Mouse (Mus musculus) midbrain, embryonic 14.5 days (tissue): Measurements from ENCODE around the gene Mak. TPM values are rescaled to one million over a fixed set of nuclear protein-coding genes. Genes with fewer than 3 reads are reported as not detected.

ENCODE experiments used
- ATAC-seq: fragments of 200-750 bp; cut with Nextera tagmentation; 2 replicates; pipeline ENCODE4 v1.8.0; 2017; ENCODE audit warnings: moderate number of reproducible peaks, moderate library complexity; ENCODE audit not compliant: low FRiP score, low TSS enrichment
- DNase-seq: peaks from one replicate; pipeline ENCODE4 v3.0.0-alpha.2; 2015
- H3K27ac ChIP-seq: fragments of 300-500 bp; sonication (generic); replicated peaks from 2 replicates; pipeline ENCODE4 v1.5.1; 2014; ENCODE audit warnings: mild to moderate bottlenecking, low read depth, low read length, moderate library complexity
- H3K27me3 ChIP-seq: fragments of 300-500 bp; sonication (generic); 2 replicates; pipeline ENCODE4 v1.6.1; 2014; ENCODE audit warnings: low read length, control low read depth, mixed read lengths; ENCODE audit not compliant: control insufficient read depth, insufficient read depth
- H3K36me3 ChIP-seq: fragments of 300-500 bp; sonication (generic); 2 replicates; pipeline ENCODE4 v1.6.1; 2014; ENCODE audit warnings: low read length, control low read depth; ENCODE audit not compliant: control insufficient read depth, insufficient read depth
- H3K4me1 ChIP-seq: fragments of 300-500 bp; sonication (generic); 2 replicates; pipeline ENCODE4 v1.6.1; 2014; ENCODE audit warnings: mild to moderate bottlenecking, antibody characterized with exemption, low read length, control low read depth; ENCODE audit not compliant: control insufficient read depth, insufficient read depth
- H3K4me2 ChIP-seq: fragments of 300-500 bp; sonication (generic); 2 replicates; pipeline ENCODE4 v1.6.1; 2014; ENCODE audit warnings: mild to moderate bottlenecking, low read length, moderate library complexity
- H3K4me3 ChIP-seq: fragments of 300-500 bp; sonication (generic); replicated peaks from 2 replicates; pipeline ENCODE4 v1.5.1; 2014; ENCODE audit warnings: low read depth, low read length
- H3K9ac ChIP-seq: fragments of 300-500 bp; sonication (generic); replicated peaks from 2 replicates; pipeline ENCODE4 v1.6.1; 2014; ENCODE audit warnings: mild to moderate bottlenecking, low read length, moderate library complexity
- H3K9me3 ChIP-seq: fragments of 300-500 bp; sonication (generic); 2 replicates; pipeline ENCODE4 v1.6.1; 2016; ENCODE audit warnings: low read length, control low read depth, mixed read lengths; ENCODE audit not compliant: control insufficient read depth
- WGBS: fragments of 180-500 bp; shearing (Covaris S2); extraction: QIAGEN DNeasy Blood & Tissue Kit; methylation state at CpG from one replicate; pipeline ENCODE4 v1.1.7; 2014; 5-methylcytosine and 5-hydroxymethylcytosine counted together
- polyA plus RNA-seq: library from polyadenylated mRNA; unstranded; fragments of >200 nt; fragmentation: Nextera tagmentation; extraction: Ambion mirVana; gene quantifications from 2 replicates; pipeline ENCODE4 v1.2.1, GENCODE M21; 2014

Mak gene
- polyA plus RNA-seq, 1 experiment from 2014 or later = 2.1 TPM

DNA sequence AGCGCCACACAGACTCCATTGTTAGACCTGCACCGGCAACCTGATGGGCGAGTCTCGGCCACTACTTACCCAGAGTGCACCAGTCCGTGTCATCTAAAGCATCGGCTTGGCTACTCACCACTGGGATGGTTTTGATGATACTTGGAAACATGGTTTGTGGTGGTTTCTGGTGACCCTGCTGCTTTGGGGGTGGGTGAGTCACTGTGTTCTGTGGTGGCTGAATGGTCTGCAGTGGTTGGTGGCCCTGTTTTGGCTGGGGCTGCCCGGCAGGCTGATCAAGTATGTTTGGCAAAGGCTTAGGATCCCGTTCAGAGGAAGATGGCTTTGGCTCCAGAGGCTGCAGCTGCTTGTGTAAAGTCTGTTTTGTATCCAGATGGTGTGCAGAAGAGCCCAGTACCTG is 33.6 kb downstream of the Mak start:
- Histone ChIP-seq H3K9ac (no peak overlapping the region), H3K4me1 (no peaks in the 10 kb centered on the region), H3K27ac (no peak overlapping the region), H3K36me3 (no peaks in the 10 kb centered on the region), H3K27me3 (no peaks in the 10 kb centered on the region), H3K9me3 (no peaks in the 10 kb centered on the region), H3K4me3 (no peak overlapping the region), H3K4me2 (no peak overlapping the region)
- WGBS = 88% methylated on average over 8 of the region's 8 CpGs
- DNase-seq (no peak), ATAC-seq (no peak)

DNA sequence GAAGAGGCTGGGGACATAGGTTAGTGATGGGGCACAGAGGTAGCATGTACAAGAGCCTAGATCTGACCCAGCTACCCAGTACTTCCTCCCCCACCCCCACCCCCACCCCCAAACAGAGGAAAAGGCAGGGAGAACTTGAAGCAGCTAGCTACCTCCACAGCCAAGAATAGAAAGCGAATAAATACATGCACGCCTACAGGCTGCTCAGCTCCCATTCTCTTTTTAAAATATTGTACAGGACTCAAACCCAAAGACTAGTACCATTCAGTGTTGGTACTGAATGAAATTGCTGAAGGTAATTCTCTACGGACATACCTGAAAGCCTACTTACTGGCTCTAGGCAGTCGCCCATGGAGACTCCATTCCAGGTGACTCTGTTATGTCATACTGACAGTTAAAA is 37.0 kb downstream of the Mak start:
- 96% methylated on average over 4 of the region's 4 CpGs for WGBS
- H3K9ac ChIP-seq = no peak overlapping the region
- H3K9me3 ChIP-seq = no peaks in the 10 kb centered on the region
- no peak overlapping the region for H3K27ac ChIP-seq
- no peaks in the 10 kb centered on the region for H3K27me3 ChIP-seq
- no peak overlapping the region for H3K4me2 ChIP-seq
- no peak overlapping the region for H3K4me3 ChIP-seq
- ATAC-seq (no peak), DNase-seq (no peak)
- no peaks in the 10 kb centered on the region for H3K4me1 ChIP-seq
- H3K36me3 ChIP-seq = no peaks in the 10 kb centered on the region

DNA sequence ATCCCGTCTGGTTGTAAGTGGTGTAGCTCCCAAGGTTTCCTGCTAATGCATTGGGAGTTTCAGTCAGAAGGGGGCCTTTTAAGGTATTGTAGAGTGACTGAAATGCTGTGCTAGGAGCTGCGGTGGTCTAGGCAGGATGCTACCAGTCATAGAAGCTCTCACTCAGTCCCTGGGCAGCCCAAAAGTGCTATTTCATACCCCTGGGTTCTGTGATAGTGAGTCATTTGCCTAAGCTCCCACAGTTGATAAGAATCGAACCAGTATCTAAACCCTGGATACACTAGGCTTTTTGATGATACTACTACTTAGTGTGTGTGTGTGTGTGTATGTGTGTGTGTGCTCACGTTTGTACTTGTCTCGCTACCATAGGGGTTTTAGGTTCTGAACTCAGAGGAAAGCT is 49.4 kb downstream of the Mak start:
- Histone ChIP-seq H3K27me3 (no peaks in the 10 kb centered on the region), H3K27ac (no peak overlapping the region), H3K4me1 (no peaks in the 10 kb centered on the region), H3K4me2 (no peak overlapping the region), H3K9me3 (no peaks in the 10 kb centered on the region), H3K9ac (no peak overlapping the region), H3K36me3 (no peaks in the 10 kb centered on the region), H3K4me3 (no peak overlapping the region)
- no peak for ATAC-seq
- WGBS = 82% methylated on average over 5 of the region's 5 CpGs
- no peak for DNase-seq

DNA sequence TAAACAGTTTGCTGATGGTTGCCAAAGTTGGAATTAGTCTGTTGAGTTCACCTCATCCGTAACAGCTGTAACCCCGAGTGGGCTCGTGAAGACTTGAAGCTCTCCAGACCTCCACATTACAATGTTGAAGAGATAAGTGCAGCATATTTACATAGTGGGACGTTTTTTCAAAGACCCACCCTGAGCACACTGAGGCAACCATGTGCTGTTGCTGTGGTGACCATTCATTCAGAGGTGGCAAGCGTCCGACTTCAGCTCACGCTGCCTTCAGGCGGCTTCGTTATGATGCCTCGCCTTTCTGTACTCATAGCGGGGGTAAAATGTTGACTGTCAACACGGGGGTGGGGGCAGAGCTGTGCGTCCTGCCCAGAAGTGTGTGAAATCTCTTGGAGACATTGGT is 57.4 kb downstream of the Mak start:
- Histone ChIP-seq H3K36me3 (peaks cover 21% of the 10 kb centered on the region), H3K9me3 (no peaks in the 10 kb centered on the region), H3K27me3 (no peaks in the 10 kb centered on the region), H3K27ac (no peak overlapping the region), H3K4me1 (peaks cover 5% of the 10 kb centered on the region), H3K4me3 (no peak overlapping the region), H3K4me2 (no peak overlapping the region), H3K9ac (no peak overlapping the region)
- 88% methylated on average over 13 of the region's 13 CpGs for WGBS
- DNase-seq = no peak
- ATAC-seq = no peak

DNA sequence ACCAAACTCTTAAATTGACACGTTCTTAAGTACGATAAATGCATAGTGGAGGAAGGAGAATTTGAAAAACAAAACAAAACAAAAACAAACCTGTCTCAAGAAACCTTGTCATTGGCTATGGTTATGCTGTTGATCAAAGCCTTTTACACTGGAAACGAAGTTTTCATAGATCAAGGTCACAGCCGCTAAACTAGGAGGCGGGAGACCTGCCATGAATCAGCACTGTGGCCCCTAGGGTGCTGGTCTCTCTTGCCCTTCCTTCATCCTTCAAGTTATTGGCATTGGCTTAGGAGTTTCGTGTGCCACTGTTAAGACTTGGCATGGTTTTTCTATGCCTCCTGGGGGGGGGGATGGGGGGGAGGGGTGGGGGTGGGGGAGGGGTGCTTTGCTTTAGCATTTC is 57.9 kb downstream of the Mak start:
- 89% methylated on average over 6 of the region's 6 CpGs for WGBS
- Histone ChIP-seq H3K9me3 (no peaks in the 10 kb centered on the region), H3K9ac (no peak overlapping the region), H3K27ac (no peak overlapping the region), H3K36me3 (peaks cover 21% of the 10 kb centered on the region), H3K4me3 (no peak overlapping the region), H3K4me2 (no peak overlapping the region), H3K4me1 (peaks cover 10% of the 10 kb centered on the region), H3K27me3 (no peaks in the 10 kb centered on the region)
- DNase-seq (no peak), ATAC-seq (no peak)

DNA sequence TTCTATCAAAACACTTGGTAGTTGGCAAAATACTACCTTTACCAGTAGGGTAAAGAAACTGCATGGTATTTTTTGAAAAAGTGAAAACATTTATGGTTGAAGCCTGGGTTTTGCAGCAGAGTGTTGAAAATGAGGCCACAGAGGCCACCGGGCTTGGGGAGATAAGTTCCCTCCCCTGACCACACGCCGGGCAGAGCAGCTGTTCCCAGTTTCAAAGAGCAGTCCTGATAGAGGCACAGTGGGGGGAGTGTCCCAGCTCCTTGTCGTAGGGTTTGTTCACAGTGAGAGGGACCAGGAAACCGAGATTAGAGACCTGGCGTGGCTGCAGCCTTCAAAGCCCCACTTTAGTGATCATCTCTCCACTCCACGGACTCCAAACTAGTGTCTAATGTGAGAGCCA is 59.0 kb downstream of the Mak start:
- no peak for ATAC-seq
- no peak for DNase-seq
- Histone ChIP-seq H3K4me2 (no peak overlapping the region), H3K9ac (no peak overlapping the region), H3K27me3 (no peaks in the 10 kb centered on the region), H3K4me1 (peaks cover 14% of the 10 kb centered on the region), H3K4me3 (no peak overlapping the region), H3K27ac (no peak overlapping the region), H3K36me3 (peaks cover 21% of the 10 kb centered on the region), H3K9me3 (no peaks in the 10 kb centered on the region)
- 70% methylated on average over 7 of the region's 7 CpGs for WGBS

DNA sequence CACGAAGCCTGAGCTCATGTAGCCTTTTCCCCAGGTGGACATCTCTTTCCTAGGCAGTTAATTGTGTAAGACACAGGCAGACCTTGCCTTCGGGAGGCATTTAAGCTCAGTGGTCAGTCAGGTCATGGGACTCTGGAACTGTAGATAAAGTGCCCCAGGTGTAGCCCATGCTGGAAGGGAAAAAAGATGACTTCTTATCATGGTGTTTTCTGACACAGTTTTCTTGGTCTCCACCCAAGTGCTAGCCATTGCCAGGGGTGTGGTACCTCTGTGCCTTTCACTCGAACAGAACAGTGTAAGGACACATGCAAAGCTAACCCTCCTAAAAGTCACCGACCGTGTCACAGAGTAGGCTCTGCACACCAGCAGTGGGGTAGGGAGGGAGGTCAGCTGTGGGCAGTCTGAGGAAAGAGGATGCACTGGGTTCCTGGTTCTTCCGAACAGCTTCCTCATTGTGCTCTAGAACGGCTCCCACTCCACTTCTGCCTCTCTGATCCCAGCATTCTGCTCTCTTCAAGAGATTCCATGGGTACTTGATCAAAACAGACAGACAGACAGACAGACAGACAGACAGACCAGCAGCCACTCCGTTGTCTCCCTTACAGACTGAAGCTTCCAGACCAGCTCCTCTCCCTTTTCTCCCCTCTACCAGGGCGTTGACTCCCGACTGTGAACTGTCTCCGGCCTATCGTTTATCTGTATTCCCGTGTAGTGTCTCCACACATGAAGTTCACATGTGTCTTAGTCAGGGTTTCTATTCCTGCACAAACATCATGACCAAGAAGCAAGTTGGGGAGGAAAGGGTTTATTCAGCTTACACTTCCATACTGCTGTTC is 60.5 kb downstream of the Mak start:
- Histone ChIP-seq H3K4me1 (peaks cover 16% of the 10 kb centered on the region), H3K27ac (no peak overlapping the region), H3K9me3 (no peaks in the 10 kb centered on the region), H3K9ac (no peak overlapping the region), H3K36me3 (peaks cover 29% of the 10 kb centered on the region), H3K4me2 (no peak overlapping the region), H3K27me3 (no peaks in the 10 kb centered on the region), H3K4me3 (no peak overlapping the region)
- WGBS = 95% methylated on average over 13 of the region's 13 CpGs
- ATAC-seq (no peak), DNase-seq (no peak)

DNA sequence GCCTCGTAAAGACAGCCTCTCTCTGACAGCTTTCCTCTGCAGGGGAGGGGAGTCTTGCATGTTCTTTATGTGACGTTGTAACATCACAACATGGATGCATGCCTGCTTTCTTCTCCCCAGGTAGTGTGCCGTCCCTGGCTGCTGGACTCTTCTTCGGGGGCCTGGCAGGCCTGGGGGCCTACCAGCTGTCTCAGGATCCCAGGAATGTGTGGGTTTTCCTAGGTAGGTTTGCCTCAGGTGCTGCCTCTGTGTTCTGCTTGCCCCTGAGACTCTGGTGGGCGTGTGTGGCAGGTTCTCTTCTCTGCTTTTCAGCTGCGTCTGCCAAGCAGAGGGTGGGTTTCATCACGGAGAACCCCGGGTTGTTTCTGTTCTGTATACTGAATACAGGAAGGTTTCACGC is 61.3 kb downstream of the Mak start:
- ATAC-seq (no peak), DNase-seq (no peak)
- WGBS = 98% methylated on average over 9 of the region's 9 CpGs
- no peaks in the 10 kb centered on the region for H3K27me3 ChIP-seq
- H3K9ac ChIP-seq = no peak overlapping the region
- H3K27ac ChIP-seq = no peak overlapping the region
- peaks cover 23% of the 10 kb centered on the region for H3K36me3 ChIP-seq
- no peak overlapping the region for H3K4me3 ChIP-seq
- no peaks in the 10 kb centered on the region for H3K9me3 ChIP-seq
- peaks cover 16% of the 10 kb centered on the region for H3K4me1 ChIP-seq
- H3K4me2 ChIP-seq = no peak overlapping the region

DNA sequence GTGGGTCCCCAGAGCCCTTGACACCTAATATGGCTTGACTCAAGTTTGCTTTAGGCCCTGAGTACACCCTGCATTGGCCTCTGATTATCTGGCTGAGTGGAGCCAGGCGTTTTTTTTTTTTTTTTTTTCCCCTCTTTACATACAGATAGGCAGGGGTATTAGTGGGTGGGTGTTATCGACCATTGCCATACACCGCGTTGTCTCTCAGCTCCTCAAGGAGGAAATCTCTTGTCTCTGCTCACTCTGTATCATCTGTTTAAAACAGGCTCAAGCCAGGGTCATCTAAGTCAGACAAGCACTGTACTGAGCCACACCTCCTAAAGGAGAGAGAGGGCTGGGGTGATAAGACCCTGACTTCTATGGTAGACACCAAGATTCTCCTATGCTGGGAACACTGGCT is 61.7 kb downstream of the Mak start:
- Histone ChIP-seq H3K36me3 (peaks cover 27% of the 10 kb centered on the region), H3K27me3 (no peaks in the 10 kb centered on the region), H3K9ac (no peak overlapping the region), H3K27ac (no peak overlapping the region), H3K4me3 (no peak overlapping the region), H3K4me1 (peaks cover 16% of the 10 kb centered on the region), H3K4me2 (no peak overlapping the region), H3K9me3 (no peaks in the 10 kb centered on the region)
- 86% methylated on average over 4 of the region's 4 CpGs for WGBS
- DNase-seq (no peak), ATAC-seq (no peak)
